Mouse (Mus musculus) hindbrain, embryonic 11.5 days (tissue): ENCODE data around the gene Gm28047. TPM values are rescaled to one million over a fixed set of nuclear protein-coding genes. Genes with fewer than 3 reads are reported as not detected.

ENCODE experiments used
- ATAC-seq: fragments of 200-750 bp; cut with Nextera tagmentation; 2 replicates; pipeline ENCODE4 v1.8.0; 2017; ENCODE audit warnings: mild to moderate bottlenecking, moderate TSS enrichment, moderate library complexity; ENCODE audit not compliant: low FRiP score
- DNase-seq: peaks from one replicate; pipeline ENCODE4 v3.0.0-alpha.2; 2015; ENCODE audit warnings: low spot score
- H3K27ac ChIP-seq: fragments of 300-500 bp; sonication (generic); 2 replicates; pipeline ENCODE4 v1.5.1; 2014; ENCODE audit warnings: mild to moderate bottlenecking, low read depth, low read length
- H3K27me3 ChIP-seq: fragments of 300-500 bp; sonication (generic); 2 replicates; pipeline ENCODE4 v1.6.1; 2014; ENCODE audit warnings: mild to moderate bottlenecking, low read length, moderate library complexity, mixed read lengths; ENCODE audit not compliant: control insufficient read depth, insufficient read depth
- H3K36me3 ChIP-seq: fragments of 300-500 bp; sonication (generic); 2 replicates; pipeline ENCODE4 v1.6.1; 2014; ENCODE audit warnings: mild to moderate bottlenecking, low read length, moderate library complexity, mixed read lengths; ENCODE audit not compliant: control insufficient read depth, insufficient read depth
- H3K4me1 ChIP-seq: fragments of 300-500 bp; sonication (generic); replicated peaks from 2 replicates; pipeline ENCODE4 v1.6.1; 2014; ENCODE audit warnings: low read length, mixed read lengths; ENCODE audit not compliant: control insufficient read depth, insufficient read depth
- H3K4me2 ChIP-seq: fragments of 300-500 bp; sonication (generic); replicated peaks from 2 replicates; pipeline ENCODE4 v1.6.1; 2014; ENCODE audit warnings: mild to moderate bottlenecking, low read depth, low read length
- H3K4me3 ChIP-seq: fragments of 300-500 bp; sonication (generic); 2 replicates; pipeline ENCODE4 v1.5.1; 2014; ENCODE audit warnings: low read depth, low read length
- H3K9ac ChIP-seq: fragments of 300-500 bp; sonication (generic); 2 replicates; pipeline ENCODE4 v1.6.1; 2014; ENCODE audit warnings: low read depth, low read length
- H3K9me3 ChIP-seq: fragments of 300-500 bp; sonication (generic); 2 replicates; pipeline ENCODE4 v1.6.1; 2016; ENCODE audit warnings: low read length; ENCODE audit not compliant: control insufficient read depth
- WGBS: fragments of 180-500 bp; shearing (Covaris S2); extraction: QIAGEN DNeasy Blood & Tissue Kit; methylation state at CpG from one replicate; pipeline ENCODE4 v1.1.7; 2014; 5-methylcytosine and 5-hydroxymethylcytosine counted together
- microRNA counts: library from miRNA; unstranded; fragments of <30 nt; microRNA quantifications from one replicate; lab custom pipeline; 2015
- polyA plus RNA-seq: library from polyadenylated mRNA; unstranded; fragments of >200 nt; fragmentation: Nextera tagmentation; extraction: Ambion mirVana; gene quantifications from 2 replicates; pipeline ENCODE4 v1.2.1, GENCODE M21; 2014

Gm28047 gene
- polyA plus RNA-seq, 1 experiment from 2014 or later: 0.93 TPM

DNA sequence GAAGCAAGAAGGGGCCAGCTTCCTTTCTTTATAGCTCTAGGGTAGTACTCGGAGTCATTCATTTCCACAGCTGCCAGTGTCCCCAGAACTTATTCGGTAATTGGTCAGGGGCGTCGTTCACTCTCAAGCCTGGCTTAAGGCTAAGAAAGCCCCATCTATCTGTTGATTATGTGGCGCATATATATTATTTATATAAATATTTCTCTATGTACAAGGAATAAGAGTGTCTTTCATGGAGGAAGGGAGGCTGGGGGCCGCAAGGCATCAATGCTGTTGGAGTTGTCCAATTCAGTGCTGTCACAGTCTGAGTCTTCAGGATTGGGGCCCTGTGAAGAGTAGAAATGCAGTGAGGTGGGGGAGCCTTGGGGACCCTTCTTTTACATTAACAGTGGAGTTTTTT is 125.0 kb downstream of the Gm28047 start:
- WGBS: 90% methylated on average over 6 of the region's 6 CpGs
- H3K36me3 ChIP-seq: peaks cover 30% of the 10 kb centered on the region
- no peak for DNase-seq

GRCm38 (mm10) chr15:102499370-102499769 is 125.5 kb downstream of the Gm28047 start:
- Histone ChIP-seq H3K9ac (no peak overlapping the region), H3K4me2 (no peak overlapping the region), H3K27me3 (no peaks in the 10 kb centered on the region), H3K36me3 (peaks cover 31% of the 10 kb centered on the region), H3K4me3 (no peak overlapping the region), H3K9me3 (no peaks in the 10 kb centered on the region), H3K27ac (no peak overlapping the region), H3K4me1 (no peaks in the 10 kb centered on the region)
- WGBS: 84% methylated on average over 3 of the region's 3 CpGs
- ATAC-seq: no peak
- DNase-seq: no peak

More for the DNA sequence above, 125.0 kb downstream of the Gm28047 start:
- H3K27ac ChIP-seq: no peak overlapping the region
- no peaks in the 10 kb centered on the region for H3K27me3 ChIP-seq
- no peaks in the 10 kb centered on the region for H3K9me3 ChIP-seq
- no peak overlapping the region for H3K9ac ChIP-seq
- ATAC-seq: no peak
- H3K4me3 ChIP-seq: no peak overlapping the region
- H3K4me1 ChIP-seq: no peaks in the 10 kb centered on the region
- H3K4me2 ChIP-seq: no peak overlapping the region

- Histone ChIP-seq H3K27ac (no peak overlapping the region), H3K4me1 (no peaks in the 10 kb centered on the region), H3K4me2 (no peak overlapping the region), H3K4me3 (no peak overlapping the region), H3K9me3 (no peaks in the 10 kb centered on the region), H3K36me3 (peaks cover 25% of the 10 kb centered on the region), H3K27me3 (no peaks in the 10 kb centered on the region), H3K9ac (no peak overlapping the region)
- ATAC-seq (no peak), DNase-seq (no peak)
- WGBS: 92% methylated on average over 3 of the region's 3 CpGs
Measured at GRCm38 (mm10) chr15:102498322-102498721, 126.5 kb downstream of the Gm28047 start.

DNA sequence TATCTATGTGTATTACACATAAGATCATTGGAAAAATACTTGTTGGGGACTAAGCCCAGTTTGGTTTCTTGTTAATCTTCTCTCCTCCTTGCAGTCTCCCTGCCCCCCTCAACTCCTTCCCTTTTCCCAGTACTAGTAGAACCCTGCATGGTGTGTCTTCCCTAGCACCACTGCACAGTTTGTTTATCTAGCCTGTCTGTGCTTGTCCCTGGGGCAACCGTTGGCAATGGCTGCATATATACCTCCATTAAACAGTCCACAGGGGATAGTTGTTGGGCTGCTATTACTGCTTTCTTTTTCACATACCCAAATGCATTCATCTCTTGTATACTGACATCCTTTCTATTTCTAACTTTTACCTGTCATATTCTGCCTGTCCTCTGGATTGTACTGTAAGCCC is 137.2 kb downstream of the Gm28047 start:
- Histone ChIP-seq H3K4me3 (no peak overlapping the region), H3K4me1 (no peaks in the 10 kb centered on the region), H3K9me3 (no peaks in the 10 kb centered on the region), H3K27ac (no peak overlapping the region), H3K4me2 (no peak overlapping the region), H3K36me3 (peaks cover 31% of the 10 kb centered on the region), H3K9ac (no peak overlapping the region), H3K27me3 (no peaks in the 10 kb centered on the region)
- DNase-seq (no peak), ATAC-seq (no peak)
- 70% methylated on average over 1 of the region's 1 CpGs for WGBS

DNA sequence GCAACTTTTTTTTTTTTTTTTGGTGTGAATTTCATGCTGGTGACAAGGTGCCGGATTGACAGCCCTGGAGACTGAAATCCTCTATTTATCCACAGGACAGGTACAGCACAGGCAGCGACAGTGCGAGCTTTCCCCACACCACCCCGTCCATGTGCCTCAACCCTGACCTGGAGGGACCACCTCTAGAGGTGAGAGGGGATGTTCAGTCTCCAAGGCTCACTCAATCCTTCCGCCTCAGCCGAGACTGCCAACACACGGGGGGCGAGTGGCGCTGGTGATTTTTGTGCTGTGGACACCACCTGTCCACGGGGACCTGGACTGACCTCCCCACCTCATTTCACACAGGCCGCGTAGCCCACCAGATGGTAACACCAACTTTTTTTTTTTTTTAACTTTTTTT is 139.0 kb downstream of the Gm28047 start:
- DNase-seq: no peak
- H3K27ac ChIP-seq: no peak overlapping the region
- no peak overlapping the region for H3K4me3 ChIP-seq
- no peaks in the 10 kb centered on the region for H3K4me1 ChIP-seq
- H3K4me2 ChIP-seq: no peak overlapping the region
- ATAC-seq: no peak
- H3K9me3 ChIP-seq: no peaks in the 10 kb centered on the region
- H3K27me3 ChIP-seq: no peaks in the 10 kb centered on the region
- H3K36me3 ChIP-seq: peaks cover 31% of the 10 kb centered on the region
- 94% methylated on average over 12 of the region's 12 CpGs for WGBS
- no peak overlapping the region for H3K9ac ChIP-seq

- ATAC-seq: no peak
- Histone ChIP-seq H3K27ac (no peak overlapping the region), H3K4me1 (no peaks in the 10 kb centered on the region), H3K4me3 (no peak overlapping the region), H3K9me3 (no peaks in the 10 kb centered on the region), H3K36me3 (peaks cover 24% of the 10 kb centered on the region; the same call in 1 of the 2 replicates), H3K9ac (no peak overlapping the region), H3K27me3 (no peaks in the 10 kb centered on the region), H3K4me2 (no peak overlapping the region)
- WGBS: 96% methylated on average over 3 of the region's 3 CpGs
- no peak for DNase-seq
Measured at GRCm38 (mm10) chr15:102483136-102483535, 141.7 kb downstream of the Gm28047 start.

GRCm38 (mm10) chr15:102474520-102474919 is 150.3 kb downstream of the Gm28047 start:
- H3K9me3 ChIP-seq: no peaks in the 10 kb centered on the region
- ATAC-seq: no peak
- no peak for DNase-seq
- H3K9ac ChIP-seq: no peak overlapping the region
- no peak overlapping the region for H3K4me3 ChIP-seq
- H3K36me3 ChIP-seq: peaks cover 21% of the 10 kb centered on the region
- no peak overlapping the region for H3K4me2 ChIP-seq
- H3K27me3 ChIP-seq: no peaks in the 10 kb centered on the region
- no peaks in the 10 kb centered on the region for H3K4me1 ChIP-seq
- H3K27ac ChIP-seq: no peak overlapping the region
- 93% methylated on average over 2 of the region's 2 CpGs for WGBS

MicroRNAs within 50 kb of the gene (microRNA counts, 519-probe panel; counts per million panel counts)
- microRNA mmu-miR-688 (lab: Ali Mortazavi, UCI): not detected

Other genes starting within 250 kb of the Gm28047 start
- 10.5 and 11.5 TPM in 2 replicates for gene Sp1, start 218.9 kb downstream of the Gm28047 start, polyA plus RNA-seq
- gene Amhr2, start 179.7 kb downstream of the Gm28047 start, polyA plus RNA-seq: 0.28 and 0.46 TPM in 2 replicates
- 108 and 118 TPM in 2 replicates for gene Prr13, start 166.0 kb downstream of the Gm28047 start, polyA plus RNA-seq
- gene Pcbp2, start 154.5 kb downstream of the Gm28047 start, polyA plus RNA-seq: 238 and 273 TPM in 2 replicates
- 5.1 and 8.8 TPM in 2 replicates for gene Gm10337, start 121.3 kb downstream of the Gm28047 start, polyA plus RNA-seq
- 21.2 and 23.8 TPM in 2 replicates for gene Map3k12, start 108.0 kb downstream of the Gm28047 start, polyA plus RNA-seq
- gene Tarbp2, start 106.9 kb downstream of the Gm28047 start, polyA plus RNA-seq: 85.2 and 86.3 TPM in 2 replicates
- 2.6 and 2.7 TPM in 2 replicates for gene Npff, start 100.1 kb downstream of the Gm28047 start, polyA plus RNA-seq
- gene Atf7, start 397 bp upstream of the Gm28047 start, polyA plus RNA-seq: 14.7 and 15.5 TPM in 2 replicates
- 57.6 and 66.0 TPM in 2 replicates for gene Atp5g2, start 47.3 kb upstream of the Gm28047 start, polyA plus RNA-seq
- gene Calcoco1, start 97.1 kb upstream of the Gm28047 start, polyA plus RNA-seq: 26.2 and 30.1 TPM in 2 replicates